Mouse (Mus musculus): Measurements from ENCODE around the gene Myh14. TPM values are rescaled to one million over a fixed set of nuclear protein-coding genes. Genes with fewer than 3 reads are reported as not detected.

Myh14 gene
- total RNA-seq (2012; rRNA removed): under 0.01 and 0.07 TPM in 2 replicates
- polyA plus RNA-seq (2012; ENCODE audit: insufficient read depth in 1 of 2, insufficient read length in 2 of 2, low read depth in 1 of 2, low replicate concordance in 2 of 2, missing spikeins in 1 of 2): under 1 TPM in 1 of 2 experiments, not detected in 1; 0.08 TPM

GRCm38 (mm10) chr7:44670803-44671202 is at the start of gene Myh14:
Gene Myh14 (minus strand): TSS chr7:44670843.
- Histone ChIP-seq H3K4me3 (ENCODE audit: control insufficient read depth in 1 of 2, insufficient read depth in 1 of 2, low read depth in 2 of 2, low read length in 2 of 2) (no peak within 1 kb of the TSS), H3K9ac (ENCODE audit: control insufficient read depth, low read depth, low read length, poor library complexity, severe bottlenecking) (no peak within 1 kb of the TSS), H3K79me2 (ENCODE audit: control insufficient read depth, insufficient read depth, low read length, poor library complexity) (no peaks in the 10 kb centered on the region), H3K4me1 (ENCODE audit: control insufficient read depth in 1 of 2, insufficient read depth in 2 of 2, low read length in 2 of 2) (no peaks in the 10 kb centered on the region), H3K27ac (ENCODE audit: control insufficient read depth, low read depth, low read length) (no peak within 1 kb of the TSS), H3K36me3 (ENCODE audit: control insufficient read depth in 1 of 2, insufficient read depth in 2 of 2, low read length in 2 of 2) (no peaks in the 10 kb centered on the region), H3K27me3 (ENCODE audit: control insufficient read depth in 1 of 2, insufficient read depth in 2 of 2, low read length in 2 of 2) (no peaks in the 10 kb centered on the region), H3K9me3 (replicated peaks; ENCODE audit: insufficient read depth, low read length) (no peaks in the 10 kb centered on the region)
- no peak for TF ChIP-seq ZC3H11A (IDR thresholded peaks at IDR 0.05; ENCODE audit: low read depth, low read length)
- TF ChIP-seq ZMIZ1 (IDR thresholded peaks at IDR 0.05; ENCODE audit: low read depth, low read length): no peak
- TF ChIP-seq SIN3A (IDR thresholded peaks at IDR 0.05; ENCODE audit: low read length): no peak
- TF ChIP-seq CHD1 (IDR thresholded peaks at IDR 0.05; ENCODE audit: low read depth, low read length): no peak
- TF ChIP-seq MEF2A (IDR thresholded peaks at IDR 0.05; ENCODE audit: extremely low read depth, insufficient replicate concordance, low read depth, low read length, poor library complexity, severe bottlenecking): no peak
- DNase-seq (ENCODE audit: low read depth, low spot score): no peak

- Histone ChIP-seq H3K4me3 (ENCODE audit: control insufficient read depth in 1 of 2, insufficient read depth in 1 of 2, low read depth in 2 of 2, low read length in 2 of 2) (no peak overlapping the region), H3K27me3 (ENCODE audit: control insufficient read depth in 1 of 2, insufficient read depth in 2 of 2, low read length in 2 of 2) (no peaks in the 10 kb centered on the region; a peak in 2 of 4 replicates), H3K9me3 (replicated peaks; ENCODE audit: insufficient read depth, low read length) (no peaks in the 10 kb centered on the region), H3K27ac (ENCODE audit: control insufficient read depth, low read depth, low read length) (no peak overlapping the region), H3K9ac (ENCODE audit: control insufficient read depth, low read depth, low read length, poor library complexity, severe bottlenecking) (no peak overlapping the region), H3K36me3 (ENCODE audit: control insufficient read depth in 1 of 2, insufficient read depth in 2 of 2, low read length in 2 of 2) (no peaks in the 10 kb centered on the region), H3K4me1 (ENCODE audit: control insufficient read depth in 1 of 2, insufficient read depth in 2 of 2, low read length in 2 of 2) (no peaks in the 10 kb centered on the region), H3K79me2 (ENCODE audit: control insufficient read depth, insufficient read depth, low read length, poor library complexity) (no peaks in the 10 kb centered on the region)
- TF ChIP-seq GATA1 (IDR thresholded peaks at IDR 0.05; ENCODE audit: low read depth, low read length) (no peak), TAL1 (IDR thresholded peaks at IDR 0.05; ENCODE audit: low read length) (no peak), POLR2A (IDR thresholded peaks at IDR 0.05; ENCODE audit: control insufficient read depth in 1 of 2, insufficient read depth in 1 of 2, low read depth in 1 of 2, low read length in 2 of 2, poor library complexity in 1 of 2) (no peak), ELF1 (IDR thresholded peaks at IDR 0.05; ENCODE audit: low read depth, low read length) (no peak), HCFC1 (IDR thresholded peaks at IDR 0.05; ENCODE audit: low read depth, low read length) (no peak), ZKSCAN1 (IDR thresholded peaks at IDR 0.05; ENCODE audit: low read depth, low read length) (no peak), SIN3A (IDR thresholded peaks at IDR 0.05; ENCODE audit: low read length) (no peak), CHD2 (IDR thresholded peaks at IDR 0.05; ENCODE audit: low read length) (no peak), ZC3H11A (IDR thresholded peaks at IDR 0.05; ENCODE audit: low read depth, low read length) (no peak), MAFK (IDR thresholded peaks at IDR 0.05; ENCODE audit: borderline replicate concordance, low read depth, low read length) (no peak), USF1 (IDR thresholded peaks at IDR 0.05; ENCODE audit: low read depth, low read length) (no peak), MEF2A (IDR thresholded peaks at IDR 0.05; ENCODE audit: extremely low read depth, insufficient replicate concordance, low read depth, low read length, poor library complexity, severe bottlenecking) (no peak), JUND (IDR thresholded peaks at IDR 0.05; ENCODE audit: low read depth, low read length) (no peak), ZNF384 (IDR thresholded peaks at IDR 0.05; ENCODE audit: low read depth, low read length) (no peak), GABPA (IDR thresholded peaks at IDR 0.05; ENCODE audit: low read depth, low read length) (no peak), NRF1 (IDR thresholded peaks at IDR 0.05; ENCODE audit: insufficient read depth, low read depth, low read length, poor library complexity, severe bottlenecking) (no peak), UBTF (IDR thresholded peaks at IDR 0.05; ENCODE audit: borderline replicate concordance, insufficient read depth, low read depth, low read length) (no peak), RAD21 (IDR thresholded peaks at IDR 0.05; ENCODE audit: low read depth, low read length) (no peak), USF2 (IDR thresholded peaks at IDR 0.05; ENCODE audit: borderline replicate concordance in 1 of 2, insufficient read depth in 1 of 2, low read depth in 1 of 2, low read length in 2 of 2) (no peak)
- no peak for DNase-seq (ENCODE audit: low read depth, low spot score)
These were observed 39.2 kb upstream of the Myh14 start for GRCm38 (mm10) chr7:44709881-44710280.

Data from MEL (cell line).